Mouse (Mus musculus) ES-E14 (cell line): ENCODE measurements around the gene Tubd1.

Source experiments
- MAFK ChIP-seq: IDR thresholded peaks from 2 replicates; pipeline ENCODE4 v1.6.1; 2014; ENCODE audit warnings: mild to moderate bottlenecking, low read depth, low read length, inconsistent platforms; ENCODE audit not compliant: insufficient read depth
- ZC3H11A ChIP-seq: IDR thresholded peaks from 2 replicates; pipeline ENCODE4 v1.6.1; 2012; ENCODE audit warnings: low read depth, mild to moderate bottlenecking, inconsistent platforms, low read length, borderline replicate concordance
- ZNF384 ChIP-seq: IDR thresholded peaks from 2 replicates; pipeline ENCODE4 v1.6.1; 2012; ENCODE audit warnings: low read depth, low read length, inconsistent platforms

DNA sequence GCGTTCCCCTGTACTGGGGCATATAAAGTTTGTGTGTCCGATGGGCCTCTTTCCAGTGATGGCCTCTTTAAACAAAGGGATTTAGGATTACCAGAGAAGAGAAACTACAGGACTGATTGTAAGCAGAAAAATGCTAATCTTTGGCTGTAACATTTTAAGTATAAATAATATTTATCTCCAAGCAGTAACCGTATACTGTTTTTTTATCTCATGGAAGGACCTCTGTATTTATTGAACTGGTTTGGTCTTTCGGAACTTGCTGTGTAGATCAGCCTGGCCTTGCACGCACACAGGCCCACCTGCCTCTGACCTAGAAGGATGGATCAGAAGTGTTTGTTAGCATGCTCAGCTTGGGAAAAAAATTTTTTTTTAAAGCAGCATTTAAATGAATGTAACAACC lies 69.8 kb downstream of the Tubd1 start:
- TF ChIP-seq ZC3H11A (no peak), ZNF384 (no peak), MAFK (no peak)
